Mouse (Mus musculus) myocyte (in vitro differentiated cells): ENCODE data around the gene Syt7. TPM values are rescaled to one million over a fixed set of nuclear protein-coding genes. Genes with fewer than 3 reads are reported as not detected.

ENCODE experiments used
- H3K27me3 ChIP-seq: one replicate; pipeline ENCODE4 v1.6.1; 2011; ENCODE audit not compliant: control insufficient read depth, insufficient read depth, insufficient read length
- H3K36me3 ChIP-seq: one replicate; pipeline ENCODE4 v1.6.1; 2011; ENCODE audit not compliant: control insufficient read depth, insufficient read depth
- H3K4me2 ChIP-seq: one replicate; pipeline ENCODE4 v1.6.1; 2011; ENCODE audit warnings: low read depth, control low read depth
- H3K4me3 ChIP-seq: one replicate; pipeline ENCODE4 v1.5.1; 2011; ENCODE audit warnings: mild to moderate bottlenecking, control low read depth, moderate library complexity
- H3K79me2 ChIP-seq: one replicate; pipeline ENCODE4 v1.6.1; 2011; ENCODE audit not compliant: control insufficient read depth, insufficient read depth
- H3ac ChIP-seq: one replicate; pipeline ENCODE4 v1.6.1; 2011; ENCODE audit not compliant: control insufficient read depth, insufficient read length
- CEBPB ChIP-seq: IDR thresholded peaks from 2 replicates; pipeline ENCODE4 v1.6.1; 2011; ENCODE audit warnings: mild to moderate bottlenecking, moderate library complexity; ENCODE audit not compliant: poor library complexity, insufficient read depth, severe bottlenecking
- E2F4 ChIP-seq: IDR thresholded peaks from one replicate; pipeline ENCODE4 v1.6.1; 2011; ENCODE audit warnings: mild to moderate bottlenecking, control low read depth, moderate library complexity; ENCODE audit not compliant: insufficient read depth
- MAX ChIP-seq: IDR thresholded peaks from one replicate; pipeline ENCODE4 v1.6.1; 2011; ENCODE audit warnings: low read depth, mild to moderate bottlenecking, control low read depth
- MYOD1 ChIP-seq, 3 experiments: IDR thresholded peaks; one replicate each; pipeline ENCODE4 v1.6.1; 2011; ENCODE audit warnings: control low read depth in 2 of 3, low read depth in 2 of 3, mild to moderate bottlenecking in 2 of 3, moderate library complexity in 1 of 3; ENCODE audit not compliant: insufficient read length in 2 of 3, control insufficient read depth in 1 of 3
- MYOG ChIP-seq, 3 experiments: IDR thresholded peaks; one replicate each; pipeline ENCODE4 v1.6.1; 2011; ENCODE audit warnings: control low read depth in 2 of 3, low read depth in 2 of 3, mild to moderate bottlenecking in 2 of 3; ENCODE audit not compliant: insufficient read length in 2 of 3, control insufficient read depth in 1 of 3, insufficient read depth in 1 of 3
- POLR2A ChIP-seq: IDR thresholded peaks from one replicate; pipeline ENCODE4 v1.6.1; 2011; ENCODE audit warnings: low read depth, mild to moderate bottlenecking, control low read depth, moderate library complexity; ENCODE audit not compliant: insufficient read length
- POLR2AphosphoS2 ChIP-seq: IDR thresholded peaks from one replicate; pipeline ENCODE4 v1.6.1; 2011; ENCODE audit warnings: low read depth, control low read depth; ENCODE audit not compliant: insufficient read length
- REST ChIP-seq: IDR thresholded peaks from one replicate; pipeline ENCODE4 v1.6.1; 2011; ENCODE audit warnings: mild to moderate bottlenecking, control low read depth, moderate library complexity; ENCODE audit not compliant: insufficient read depth, insufficient read length
- SRF ChIP-seq: IDR thresholded peaks from one replicate; pipeline ENCODE4 v1.6.1; 2011; ENCODE audit warnings: low read depth; ENCODE audit not compliant: control insufficient read depth, insufficient read length
- TCF12 ChIP-seq: IDR thresholded peaks from one replicate; pipeline ENCODE4 v1.6.1; 2011; ENCODE audit warnings: mild to moderate bottlenecking, control low read depth; ENCODE audit not compliant: poor library complexity, insufficient read depth, severe bottlenecking
- TCF3 ChIP-seq: IDR thresholded peaks from one replicate; pipeline ENCODE4 v1.6.1; 2011; ENCODE audit warnings: low read depth, control low read depth; ENCODE audit not compliant: insufficient read length
- USF1 ChIP-seq: IDR thresholded peaks from one replicate; pipeline ENCODE4 v1.6.1; 2011; ENCODE audit warnings: low read depth, mild to moderate bottlenecking, control low read depth, moderate library complexity
- polyA plus RNA-seq: library from polyadenylated mRNA; unstranded; fragments of >200 nt; fragmentation: generic; extraction: Trizol; gene quantifications from one replicate; pipeline ENCODE4 v1.2.1, GENCODE M21; 2012; ENCODE audit warnings: missing spikeins

The Syt7 gene
- polyA plus RNA-seq, 1 experiment, result 0.42 TPM

- Histone ChIP-seq H3K79me2 (no peaks in the 10 kb centered on the region), H3ac (no peak overlapping the region), H3K4me2 (no peak overlapping the region), H3K4me3 (no peak overlapping the region), H3K36me3 (no peaks in the 10 kb centered on the region), H3K27me3 (peaks cover 67% of the 10 kb centered on the region)
- TF ChIP-seq CEBPB (no peak), SRF (no peak), POLR2A (no peak), TCF12 (no peak), POLR2AphosphoS2 (no peak), E2F4 (no peak), MYOG (IDR thresholded peaks at IDR 0.05; ENCODE audit: control insufficient read depth in 1 of 3, insufficient read depth in 1 of 3, insufficient read length in 2 of 3, low read depth in 2 of 3) (no peak), MYOD1 (IDR thresholded peaks at IDR 0.05; ENCODE audit: control insufficient read depth in 1 of 3, insufficient read length in 2 of 3, low read depth in 2 of 3) (no peak), TCF3 (no peak), REST (no peak)
These were observed 44.3 kb downstream of the Syt7 start for GRCm38 (mm10) chr19:10433225-10433624.

DNA sequence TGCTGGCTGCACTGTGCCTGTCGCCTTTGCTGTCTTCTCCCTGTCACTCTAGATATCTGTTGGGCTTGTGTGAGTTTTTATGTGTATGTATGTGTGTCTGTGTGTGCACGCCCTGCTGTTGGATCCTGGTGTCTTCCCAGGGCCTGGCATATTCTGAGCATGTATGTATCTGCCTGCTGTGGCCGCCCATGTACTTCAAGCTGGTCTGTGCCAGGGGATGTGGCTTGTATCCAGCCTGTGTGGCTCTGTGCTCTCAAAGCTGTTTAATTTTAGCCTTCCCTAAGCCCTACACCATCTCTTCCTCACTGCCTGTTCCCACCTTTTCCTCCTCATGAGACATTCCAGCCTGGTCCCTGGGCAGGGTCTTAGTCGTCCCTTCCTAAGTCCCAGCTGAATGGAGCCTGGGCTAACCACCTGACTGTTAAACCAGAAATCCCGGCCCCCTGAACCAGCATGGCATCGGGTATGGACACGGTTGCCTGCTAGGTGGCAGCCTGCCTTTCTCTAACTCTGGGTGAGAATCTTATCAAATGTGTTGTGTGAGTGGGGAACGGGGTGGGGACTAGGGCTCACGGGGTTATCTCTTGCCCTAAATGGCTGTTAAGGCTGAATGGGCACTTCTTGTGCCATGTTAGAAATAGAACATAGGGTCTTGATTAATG lies 45.1 kb downstream of the Syt7 start:
- H3K4me3 ChIP-seq, result no peak overlapping the region
- no peaks in the 10 kb centered on the region for H3K79me2 ChIP-seq
- peaks cover 71% of the 10 kb centered on the region for H3K27me3 ChIP-seq
- H3ac ChIP-seq, result no peak overlapping the region
- no peaks in the 10 kb centered on the region for H3K36me3 ChIP-seq
- TF ChIP-seq POLR2A (no peak), MAX (no peak), MYOG (IDR thresholded peaks at IDR 0.05; ENCODE audit: control insufficient read depth in 1 of 3, insufficient read depth in 1 of 3, insufficient read length in 2 of 3, low read depth in 2 of 3) (no peak), TCF3 (no peak), E2F4 (no peak), MYOD1 (IDR thresholded peaks at IDR 0.05; ENCODE audit: control insufficient read depth in 1 of 3, insufficient read length in 2 of 3, low read depth in 2 of 3) (no peak), CEBPB (no peak), POLR2AphosphoS2 (no peak), TCF12 (no peak), USF1 (no peak)
- no peak overlapping the region for H3K4me2 ChIP-seq

GRCm38 (mm10) chr19:10434927-10435326 lies 46.0 kb downstream of the Syt7 start:
- Histone ChIP-seq H3ac (no peak overlapping the region), H3K4me2 (no peak overlapping the region), H3K79me2 (no peaks in the 10 kb centered on the region), H3K27me3 (peaks cover 73% of the 10 kb centered on the region), H3K36me3 (no peaks in the 10 kb centered on the region), H3K4me3 (no peak overlapping the region)
- TF ChIP-seq MYOG (IDR thresholded peaks at IDR 0.05; ENCODE audit: control insufficient read depth in 1 of 3, insufficient read depth in 1 of 3, insufficient read length in 2 of 3, low read depth in 2 of 3), result no peak
- TF ChIP-seq TCF12, result no peak
- TF ChIP-seq E2F4, result no peak
- no peak for TF ChIP-seq USF1
- TF ChIP-seq POLR2A, result no peak
- no peak for TF ChIP-seq CEBPB
- no peak for TF ChIP-seq REST
- TF ChIP-seq MYOD1 (IDR thresholded peaks at IDR 0.05; ENCODE audit: control insufficient read depth in 1 of 3, insufficient read length in 2 of 3, low read depth in 2 of 3), result no peak
- TF ChIP-seq POLR2AphosphoS2, result no peak
- no peak for TF ChIP-seq MAX
- no peak for TF ChIP-seq TCF3
- TF ChIP-seq SRF, result no peak

GRCm38 (mm10) chr19:10435908-10436307 lies 47.0 kb downstream of the Syt7 start:
- no peak overlapping the region for H3K4me3 ChIP-seq
- TF ChIP-seq MYOG (IDR thresholded peaks at IDR 0.05; ENCODE audit: control insufficient read depth in 1 of 3, insufficient read depth in 1 of 3, insufficient read length in 2 of 3, low read depth in 2 of 3) (no peak), TCF12 (no peak), POLR2AphosphoS2 (no peak), USF1 (no peak), CEBPB (no peak), TCF3 (no peak), REST (no peak), MAX (no peak), MYOD1 (IDR thresholded peaks at IDR 0.05; ENCODE audit: control insufficient read depth in 1 of 3, insufficient read length in 2 of 3, low read depth in 2 of 3) (no peak), E2F4 (no peak), SRF (no peak), POLR2A (no peak)
- no peak overlapping the region for H3ac ChIP-seq
- H3K79me2 ChIP-seq, result no peaks in the 10 kb centered on the region
- peaks cover 67% of the 10 kb centered on the region for H3K27me3 ChIP-seq
- no peak overlapping the region for H3K4me2 ChIP-seq
- no peaks in the 10 kb centered on the region for H3K36me3 ChIP-seq

DNA sequence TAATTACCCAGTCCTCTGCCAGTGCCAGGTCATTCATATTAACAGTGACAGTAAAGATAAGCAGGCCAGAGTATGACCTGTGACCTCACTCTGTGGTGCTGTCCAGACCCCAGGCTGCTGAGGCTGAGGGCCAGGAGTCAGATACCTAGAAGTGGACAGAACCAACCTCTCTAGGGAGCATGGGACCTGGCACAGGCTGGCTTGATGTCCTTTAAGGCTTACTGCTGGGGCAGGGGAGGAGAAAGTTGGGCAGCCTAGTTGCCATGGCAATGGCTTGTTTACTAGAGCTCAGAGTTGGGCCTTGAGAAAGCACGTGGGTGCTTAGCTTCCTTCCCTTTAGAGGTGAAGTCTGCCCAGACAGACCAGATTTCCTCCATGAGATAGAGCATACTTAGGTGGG lies 47.8 kb downstream of the Syt7 start:
- no peak for TF ChIP-seq MAX
- TF ChIP-seq CEBPB, result no peak
- no peak for TF ChIP-seq TCF3
- TF ChIP-seq POLR2A, result no peak
- TF ChIP-seq SRF, result no peak
- no peak for TF ChIP-seq REST
- no peak for TF ChIP-seq POLR2AphosphoS2
- TF ChIP-seq MYOD1 (IDR thresholded peaks at IDR 0.05; ENCODE audit: control insufficient read depth in 1 of 3, insufficient read length in 2 of 3, low read depth in 2 of 3), result no peak
- no peak for TF ChIP-seq E2F4
- no peak for TF ChIP-seq USF1
- TF ChIP-seq TCF12, result no peak
- no peak for TF ChIP-seq MYOG (IDR thresholded peaks at IDR 0.05; ENCODE audit: control insufficient read depth in 1 of 3, insufficient read depth in 1 of 3, insufficient read length in 2 of 3, low read depth in 2 of 3)
- peaks cover 59% of the 10 kb centered on the region for H3K27me3 ChIP-seq
- no peaks in the 10 kb centered on the region for H3K79me2 ChIP-seq
- no peak overlapping the region for H3K4me3 ChIP-seq
- no peak overlapping the region for H3K4me2 ChIP-seq
- H3ac ChIP-seq, result no peak overlapping the region
- H3K36me3 ChIP-seq, result no peaks in the 10 kb centered on the region
